Mouse (Mus musculus): ENCODE results near the gene Sprr2j-ps.

Sprr2j-ps gene

GRCm38 (mm10) chr3:92417782-92418181, at the start of gene Sprr2j-ps:
TSS of gene Sprr2j-ps (plus strand) at chr3:92418082.
- in situ Hi-C loops (cut with MboI; ENCODE audit: unreplicated experiment in 2 of 2) = no loop called here

DNA sequence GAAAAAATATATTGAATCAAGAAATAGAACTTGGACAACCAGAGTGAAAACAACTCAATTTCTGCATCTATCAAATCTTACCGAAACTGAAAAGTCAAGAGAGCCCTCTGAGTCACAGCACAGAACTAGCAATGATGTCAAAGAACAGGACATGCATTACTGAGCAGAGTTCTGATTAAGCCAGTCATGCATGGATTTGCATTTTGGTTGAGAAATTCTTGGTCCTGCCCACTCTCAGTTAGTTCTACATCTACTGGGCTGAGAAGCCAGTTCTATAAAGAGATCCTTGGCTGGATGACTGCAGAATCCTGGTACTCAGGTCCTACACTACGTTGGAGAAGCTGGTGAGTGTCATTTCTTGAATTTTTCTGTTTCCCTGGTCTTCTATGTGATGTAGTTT, 44.3 kb upstream of the Sprr2j-ps start:
- in situ Hi-C loops (cut with MboI; ENCODE audit: unreplicated experiment in 2 of 2) = no loop called here

GRCm38 (mm10) chr3:92385385-92385784, 32.5 kb upstream of the Sprr2j-ps start, which contains the start of gene Sprr2h:
TSS of gene Sprr2h (plus strand) at chr3:92385685.
- in situ Hi-C loops (cut with MboI; ENCODE audit: unreplicated experiment in 2 of 2) = no loop called here

GRCm38 (mm10) chr3:92394301-92394700, 23.6 kb upstream of the Sprr2j-ps start:
- in situ Hi-C loops (cut with MboI; ENCODE audit: unreplicated experiment in 2 of 2) = no loop called here

DNA sequence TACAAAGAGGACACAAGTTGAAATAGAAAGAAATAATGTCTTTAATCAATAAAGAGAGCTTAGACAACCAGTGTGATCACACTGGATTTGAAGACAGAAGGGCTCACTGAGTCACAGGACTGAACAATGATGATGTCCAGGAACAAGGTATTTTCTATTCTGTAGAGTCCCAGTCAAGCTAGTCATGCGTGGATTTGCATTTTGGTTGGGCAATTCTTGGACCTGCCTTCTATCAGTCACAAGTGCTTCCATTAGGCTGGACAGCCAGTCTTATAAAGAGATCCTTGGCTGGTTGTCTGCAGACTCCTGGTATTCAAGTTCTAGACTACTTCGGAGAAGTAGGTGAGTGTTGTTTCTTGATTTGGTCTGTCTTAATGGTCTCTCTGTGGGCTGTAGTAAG, 10.2 kb upstream of the Sprr2j-ps start, which contains the start of gene Sprr2i:
Gene Sprr2i, plus strand, starts transcription at position 301 of the 400 bp plus-strand sequence.
- in situ Hi-C loops (cut with MboI; ENCODE audit: unreplicated experiment in 2 of 2) = no loop called here

- in situ Hi-C loops (cut with MboI; ENCODE audit: unreplicated experiment in 2 of 2) = no loop called here
Observed at GRCm38 (mm10) chr3:92429323-92429722, 11.4 kb downstream of the Sprr2j-ps start, which contains the start of gene Gm9774. TSS of gene Gm9774 (minus strand) at chr3:92429423.

DNA sequence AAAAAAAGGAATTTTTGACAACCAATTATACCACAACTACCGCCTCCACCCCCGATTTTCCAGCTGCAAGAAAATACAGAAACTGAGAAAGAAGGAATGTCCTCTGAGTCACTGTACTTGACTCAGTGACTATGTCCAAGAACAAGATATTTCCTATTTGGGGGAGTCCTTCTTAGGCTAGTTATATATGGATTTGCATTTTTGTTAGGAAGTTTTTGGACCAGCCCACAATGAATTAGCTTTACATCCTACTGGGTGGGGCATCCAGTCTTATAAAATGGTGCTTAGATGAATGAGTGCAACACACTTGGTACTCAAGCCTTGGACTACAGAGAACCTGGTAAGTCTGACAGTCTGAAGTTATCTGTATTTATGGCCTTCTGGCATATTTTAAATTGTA, 14.4 kb downstream of the Sprr2j-ps start, which contains the start of gene Sprr2k:
Gene Sprr2k, plus strand, starts transcription at position 301 of the 400 bp plus-strand sequence.
- in situ Hi-C loops (cut with MboI; ENCODE audit: unreplicated experiment in 2 of 2) = no loop called here

GRCm38 (mm10) chr3:92438689-92439088, 20.8 kb downstream of the Sprr2j-ps start, which contains the start of gene Sprr1b:
TSS of gene Sprr1b (minus strand) at chr3:92438789.
- in situ Hi-C loops (cut with MboI; ENCODE audit: unreplicated experiment in 2 of 2) = no loop called here

GRCm38 (mm10) chr3:92440177-92440576, 22.3 kb downstream of the Sprr2j-ps start:
- in situ Hi-C loops (cut with MboI; ENCODE audit: unreplicated experiment in 2 of 2) = no loop called here

GRCm38 (mm10) chr3:92455151-92455550, 37.3 kb downstream of the Sprr2j-ps start:
- in situ Hi-C loops (cut with MboI; ENCODE audit: unreplicated experiment in 2 of 2) = no loop called here

DNA sequence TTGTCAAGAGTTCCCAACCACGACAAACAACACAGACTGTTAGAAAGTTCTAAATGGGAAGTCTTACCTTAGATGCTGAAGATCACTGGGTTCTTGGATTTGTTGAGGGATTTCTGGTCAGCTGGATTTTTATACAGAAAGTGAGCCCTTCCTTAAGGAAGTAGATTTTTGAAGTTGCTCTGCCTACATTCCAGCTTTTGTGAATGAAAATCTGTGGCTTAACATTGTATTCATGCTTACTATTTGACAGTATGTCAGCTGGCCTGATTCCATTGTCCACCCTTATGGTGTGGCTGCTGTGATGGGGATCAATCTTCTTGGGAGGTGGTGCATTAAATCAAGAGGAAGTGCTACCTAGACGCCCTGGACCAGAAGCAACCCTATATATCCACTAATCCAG, 40.7 kb downstream of the Sprr2j-ps start, which contains the start of gene Sprr3:
Gene Sprr3, minus strand, starts transcription at position 101 of the 400 bp plus-strand sequence.
- in situ Hi-C loops (cut with MboI; ENCODE audit: unreplicated experiment in 2 of 2) = no loop called here

GRCm38 (mm10) chr3:92466576-92466975, 48.7 kb downstream of the Sprr2j-ps start:
- in situ Hi-C loops (cut with MboI; ENCODE audit: unreplicated experiment in 2 of 2) = no loop called here

- in situ Hi-C loops (cut with MboI; ENCODE audit: unreplicated experiment in 2 of 2) = no loop called here
Observed at GRCm38 (mm10) chr3:92467424-92467823, 49.5 kb downstream of the Sprr2j-ps start.

Measured in v-Abl transformed pro-B cells (cell line).